Mouse (Mus musculus) large intestine, adult 2 months (tissue): ENCODE data around the gene Vapa. TPM values are rescaled to one million over a fixed set of nuclear protein-coding genes. Genes with fewer than 3 reads are reported as not detected.
"Not testable (repeated sequence)": the region's sequence is repeated elsewhere in the genome, so short reads cannot be mapped to it uniquely, and the experiment has no call there.

Experiments
- DNase-seq: peaks from one replicate; pipeline ENCODE4 v3.0.0-alpha.2; 2012; ENCODE audit warnings: low read depth, low spot score
- WGBS: fragments of 180-500 bp; shearing (Covaris S2); methylation state at CpG from one replicate; pipeline ENCODE4 v1.1.7; 2018; 5-methylcytosine and 5-hydroxymethylcytosine counted together
- polyA plus RNA-seq: library from polyadenylated mRNA; depleted of rRNA; stranded (reverse); fragments of >200 nt; gene quantifications from 2 replicates; pipeline ENCODE4 v1.2.3, GENCODE M21; 2012

The Vapa gene
- polyA plus RNA-seq, 1 experiment, result 23.5 TPM

GRCm38 (mm10) chr17:65628823-65629532, 15.6 kb upstream of the Vapa start:
- WGBS, result 57% methylated on average over 13 of the region's 13 CpGs
- not testable (repeated sequence) for DNase-seq

- 86% methylated on average over 6 of the region's 6 CpGs for WGBS
- DNase-seq, result no peak
Observed at GRCm38 (mm10) chr17:65626301-65626700, 12.9 kb upstream of the Vapa start.

GRCm38 (mm10) chr17:65625563-65625962, 12.2 kb upstream of the Vapa start:
- DNase-seq, result no peak
- WGBS, result 63% methylated on average over 6 of the region's 6 CpGs

- DNase-seq, result no peak
Observed at GRCm38 (mm10) chr17:65623130-65623529, 9.8 kb upstream of the Vapa start.

GRCm38 (mm10) chr17:65618431-65618830, 5.1 kb upstream of the Vapa start:
- DNase-seq, result no peak
- 37% methylated on average over 2 of the region's 2 CpGs for WGBS

GRCm38 (mm10) chr17:65615678-65616077, 2.3 kb upstream of the Vapa start:
- WGBS, result 69% methylated on average over 3 of the region's 3 CpGs
- DNase-seq, result no peak

GRCm38 (mm10) chr17:65614431-65614830, 1.1 kb upstream of the Vapa start:
- DNase-seq, result no peak
- under 1% methylated on average over 9 of the region's 9 CpGs for WGBS

- no peak for DNase-seq
- WGBS, result 2% methylated on average over 42 of the region's 42 CpGs
Observed at GRCm38 (mm10) chr17:65613142-65613462, 253 bp downstream of the Vapa start.

DNA sequence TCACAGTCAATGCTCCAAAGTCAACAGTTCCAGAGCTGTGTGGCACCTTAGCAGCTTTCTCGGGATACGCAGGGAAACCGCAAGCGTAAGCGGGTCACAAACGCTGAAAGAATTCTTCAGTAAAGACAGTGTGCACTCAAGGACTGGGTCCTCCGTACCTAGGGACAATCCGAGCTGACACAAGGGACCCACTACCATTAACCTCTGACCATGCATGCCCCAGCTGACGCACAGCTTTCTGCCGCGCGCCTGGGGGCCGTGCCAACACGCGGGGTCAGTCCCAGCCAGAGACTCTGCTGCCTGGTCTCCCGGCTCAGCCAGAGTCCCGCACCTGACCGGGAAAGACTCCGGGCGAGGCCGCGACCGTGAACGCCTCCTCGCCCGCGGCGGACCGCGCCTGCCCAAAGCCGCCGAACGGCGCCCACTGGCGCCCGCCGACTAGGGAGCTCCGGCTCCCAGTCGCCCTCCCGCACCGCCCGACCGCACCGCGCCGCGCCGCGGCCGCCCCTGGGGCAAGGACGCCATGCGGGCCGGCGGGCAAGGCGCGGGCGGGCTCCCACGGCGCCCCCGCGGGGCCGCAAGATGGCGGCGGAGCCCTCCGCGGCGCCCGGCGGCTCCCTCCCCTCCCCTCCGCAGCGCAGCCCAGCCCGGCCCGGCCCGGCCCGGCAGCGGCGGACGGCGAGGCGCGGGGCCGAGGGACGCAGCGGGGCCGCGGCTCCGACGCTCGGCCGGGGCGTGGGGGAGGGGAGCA, 789 bp downstream of the Vapa start:
- WGBS, result under 1% methylated on average over 71 of the region's 91 CpGs
- no peak for DNase-seq

GRCm38 (mm10) chr17:65611721-65612120, 1.6 kb downstream of the Vapa start:
- 4% methylated on average over 4 of the region's 4 CpGs for WGBS
- no peak for DNase-seq

DNA sequence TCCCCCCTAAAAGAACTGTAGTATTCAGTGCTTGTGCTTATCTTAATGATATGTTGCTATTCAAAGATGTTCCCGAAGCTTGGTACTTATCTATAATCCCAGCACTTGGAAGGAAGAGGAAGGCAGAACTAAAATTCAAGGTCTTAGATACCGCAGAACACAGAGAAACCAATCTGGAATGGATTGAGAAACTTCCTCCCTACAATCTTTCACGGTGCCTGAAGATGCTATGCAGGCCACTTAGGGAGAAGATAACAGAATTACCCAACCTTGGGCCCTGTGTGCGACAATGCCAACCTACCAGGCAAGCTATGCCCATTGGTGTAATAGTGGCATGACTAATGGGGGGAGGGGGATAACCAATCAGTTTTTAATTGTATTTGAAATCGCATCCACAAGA, 4.6 kb downstream of the Vapa start:
- no peak for DNase-seq
- WGBS, result 22% methylated on average over 5 of the region's 5 CpGs

DNA sequence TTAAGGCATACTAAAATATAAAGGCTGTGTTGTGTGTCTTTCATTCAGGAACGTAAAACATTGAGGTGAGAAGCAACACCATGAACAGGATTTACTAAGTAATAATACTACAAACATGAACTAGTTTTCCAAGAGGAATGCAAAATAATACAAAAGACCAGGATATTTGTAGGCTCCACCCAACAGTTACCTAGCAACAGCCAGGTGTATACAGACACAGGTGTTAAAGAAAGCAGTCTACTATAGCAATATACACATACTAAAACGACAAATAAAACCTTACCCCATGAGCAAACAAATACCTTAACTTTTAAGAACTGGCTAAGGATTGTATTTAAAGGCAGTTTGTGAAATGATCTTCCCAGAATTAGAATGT, 5.1 kb downstream of the Vapa start:
- DNase-seq, result peak; percentile 80
- 26% methylated on average over 2 of the region's 2 CpGs for WGBS

DNA sequence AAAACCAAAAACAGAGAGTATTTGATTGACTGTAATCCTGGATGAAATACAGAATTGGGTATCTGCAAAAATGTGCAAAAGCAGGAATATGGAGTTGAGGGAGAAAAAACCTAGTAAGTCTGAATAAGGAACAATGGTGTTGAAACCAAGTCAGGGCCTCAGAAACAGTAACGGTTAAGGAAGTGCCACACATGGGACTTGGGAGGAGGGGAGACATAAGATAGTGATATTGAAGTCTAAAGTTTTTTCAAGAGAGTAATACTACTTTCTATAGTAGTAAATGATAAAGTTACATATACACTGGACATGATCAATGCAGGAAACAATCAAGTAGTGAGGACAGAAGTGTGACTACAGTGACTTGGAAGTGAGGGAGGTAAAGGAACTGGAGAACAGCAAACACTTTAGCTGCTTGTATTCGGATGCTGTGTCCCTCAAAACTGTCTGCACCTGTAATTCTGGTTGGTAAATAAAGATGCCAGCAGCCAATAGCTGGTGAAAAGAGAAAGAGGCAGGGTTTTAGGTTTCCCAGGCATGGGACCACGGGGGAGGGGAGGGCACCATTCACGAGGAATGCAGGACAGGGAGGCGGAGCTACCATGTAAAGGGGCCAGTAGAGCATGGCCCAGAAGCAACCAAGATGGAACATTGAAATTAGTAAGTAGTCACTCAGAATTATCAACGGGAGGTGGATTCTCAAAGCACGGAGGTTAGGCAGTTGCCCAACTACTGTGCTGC, 5.6 kb downstream of the Vapa start:
- DNase-seq, result no peak
- WGBS, result 26% methylated on average over 7 of the region's 7 CpGs

DNA sequence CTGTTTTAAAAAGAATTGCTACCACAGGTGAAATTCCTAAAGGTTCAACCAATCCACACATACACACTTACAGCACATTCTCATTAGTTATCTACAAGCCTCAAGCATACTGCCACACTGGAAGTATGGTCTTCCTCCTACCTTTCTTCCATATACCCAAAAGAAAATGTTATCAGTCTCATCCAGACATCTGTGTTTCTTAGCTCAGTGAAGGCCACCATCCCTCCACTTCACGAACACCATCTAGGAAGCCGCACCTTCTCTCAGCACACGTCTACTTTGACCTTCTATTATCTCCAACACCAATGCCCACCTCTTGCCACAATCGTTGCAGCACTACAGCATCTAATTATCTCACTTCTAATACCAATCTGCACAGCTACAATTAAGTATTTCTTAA, 7.3 kb downstream of the Vapa start:
- WGBS, result 45% methylated on average over 4 of the region's 4 CpGs
- no peak for DNase-seq

- no peak for DNase-seq
Observed at GRCm38 (mm10) chr17:65604892-65605291, 8.5 kb downstream of the Vapa start.

DNA sequence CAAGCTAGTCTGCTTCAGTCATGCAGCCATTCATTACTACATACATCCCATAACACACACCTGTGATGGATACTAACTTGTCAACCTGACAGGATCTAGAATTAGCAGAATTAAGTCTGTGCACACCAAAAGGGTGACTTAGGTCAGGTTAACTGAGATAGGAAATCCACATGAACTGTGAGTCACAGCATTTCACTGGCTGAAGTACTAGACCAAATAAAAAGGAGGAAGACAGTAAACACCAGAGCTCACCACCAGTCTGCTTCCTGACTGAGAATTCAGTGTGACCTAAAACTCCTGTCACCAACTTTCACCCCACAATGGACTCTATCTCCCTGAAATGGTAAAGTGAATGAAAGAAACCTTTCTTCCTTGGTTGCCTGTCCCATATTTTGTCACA, 9.0 kb downstream of the Vapa start:
- no peak for DNase-seq

GRCm38 (mm10) chr17:65597857-65598486, 15.4 kb downstream of the Vapa start:
- WGBS, result 55% methylated on average over 3 of the region's 3 CpGs
- no peak for DNase-seq

DNA sequence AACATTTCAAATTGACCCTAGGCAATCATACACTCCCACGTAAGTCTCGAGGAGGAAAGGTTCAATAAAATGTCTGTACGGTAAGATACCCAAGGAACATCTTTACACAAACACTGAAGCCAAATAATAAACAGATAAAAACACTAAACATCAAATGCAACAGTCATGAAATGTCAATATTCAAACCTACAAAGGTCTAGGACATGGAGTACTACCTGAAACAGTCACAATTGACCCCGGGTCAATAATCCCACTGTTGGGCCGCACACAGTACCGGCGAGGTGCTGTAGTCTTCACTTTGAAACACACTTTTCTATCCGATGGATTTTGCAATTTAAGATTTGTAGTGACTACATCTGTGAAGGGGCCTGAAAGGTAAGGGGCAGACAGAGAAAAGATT, 18.7 kb downstream of the Vapa start:
- 74% methylated on average over 8 of the region's 8 CpGs for WGBS
- DNase-seq, result no peak

DNA sequence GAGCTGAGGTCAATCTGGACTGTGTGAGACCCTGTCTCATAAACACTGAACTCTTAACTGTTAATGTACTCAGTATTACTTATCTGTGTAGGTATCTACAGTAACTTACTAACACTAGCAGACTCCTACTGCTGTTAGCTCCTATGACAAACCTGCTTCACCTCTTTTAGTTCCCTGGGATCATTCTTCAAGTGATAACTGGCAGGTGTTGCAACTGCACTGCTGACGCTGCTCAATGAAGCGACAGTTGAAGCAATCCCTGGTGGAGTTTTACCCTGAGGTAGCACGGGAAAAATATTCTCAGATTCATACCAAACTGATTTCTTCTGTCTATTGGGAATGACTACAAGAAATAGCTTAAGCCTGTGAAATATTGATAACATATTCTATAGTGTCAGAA, 26.5 kb downstream of the Vapa start:
- DNase-seq, result no peak

DNA sequence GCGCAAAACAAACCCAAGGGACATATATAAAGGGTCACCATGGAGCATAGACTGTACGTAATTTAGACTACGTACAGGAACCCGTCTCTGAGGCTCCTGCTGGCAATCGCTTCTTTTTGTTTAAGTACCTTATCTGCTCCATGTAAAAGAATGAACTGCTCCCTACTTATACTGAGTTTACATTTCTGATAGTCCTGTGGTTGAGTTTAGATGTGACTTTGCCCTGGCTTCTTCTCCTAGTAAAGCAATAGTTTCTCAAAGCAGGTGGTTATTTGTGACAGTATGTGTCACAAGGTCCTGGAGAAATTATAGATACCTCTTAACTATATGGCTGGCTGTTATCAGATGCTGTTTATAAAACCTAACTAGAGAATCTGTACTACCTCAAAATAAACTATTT, 31.9 kb downstream of the Vapa start:
- 89% methylated on average over 5 of the region's 5 CpGs for WGBS
- no peak for DNase-seq

More for the DNA sequence above, 26.5 kb downstream of the Vapa start:
- WGBS, result 80% methylated on average over 3 of the region's 3 CpGs

- DNase-seq, result no peak
- WGBS, result 83% methylated on average over 7 of the region's 7 CpGs
Observed at GRCm38 (mm10) chr17:65579766-65580165, 33.6 kb downstream of the Vapa start.
